Mouse (Mus musculus): ENCODE measurements at regions not wholly inside any gene's neighbourhood (a gene's known extent, or its start where the extent isn't known, plus 50 kb on each side); places are given as distances from the start of the nearest gene placed in this dataset.

- DNase-seq, result peak; percentile 66
Observed at GRCm38 (mm10) chr16:49278478-49278877, 221.2 kb downstream of the Myh15 start.

GRCm38 (mm10) chr16:49288096-49288714 lies 230.9 kb downstream of the Myh15 start:
- no peak for DNase-seq

- peak; percentile 37 for DNase-seq
Observed at GRCm38 (mm10) chr16:49289200-49290079, 232.2 kb downstream of the Myh15 start.

GRCm38 (mm10) chr16:49303612-49304307 lies 246.5 kb downstream of the Myh15 start:
- DNase-seq, result no peak

GRCm38 (mm10) chr16:49304354-49304753 lies 247.1 kb downstream of the Myh15 start:
- no peak for DNase-seq

GRCm38 (mm10) chr16:49317061-49317460 lies 259.8 kb downstream of the Myh15 start:
- DNase-seq, result no peak

GRCm38 (mm10) chr16:49319047-49319678 lies 261.9 kb downstream of the Myh15 start:
- no peak for DNase-seq

GRCm38 (mm10) chr16:49319774-49320173 lies 262.5 kb downstream of the Myh15 start:
- no peak for DNase-seq

- DNase-seq, result no peak
Observed at GRCm38 (mm10) chr16:49321951-49322350, 264.7 kb downstream of the Myh15 start.

GRCm38 (mm10) chr16:49330725-49331386 lies 273.6 kb downstream of the Myh15 start:
- no peak for DNase-seq

- no peak for DNase-seq
Observed at GRCm38 (mm10) chr16:49332107-49332722, 274.9 kb downstream of the Myh15 start.

GRCm38 (mm10) chr16:49335916-49336315 lies 278.6 kb downstream of the Myh15 start:
- DNase-seq, result peak; percentile 7

- DNase-seq, result no peak
Observed at GRCm38 (mm10) chr16:49337948-49338347, 280.7 kb downstream of the Myh15 start.

- DNase-seq, result no peak
Observed at GRCm38 (mm10) chr16:49358404-49358803, 301.1 kb downstream of the Myh15 start.

- DNase-seq, result no peak
Observed at GRCm38 (mm10) chr16:49361731-49362130, 304.4 kb downstream of the Myh15 start.

GRCm38 (mm10) chr16:49369450-49369849 lies 312.2 kb downstream of the Myh15 start:
- no peak for DNase-seq

- DNase-seq, result no peak
Observed at GRCm38 (mm10) chr16:49375108-49375507, 317.8 kb downstream of the Myh15 start.

- DNase-seq, result no peak
Observed at GRCm38 (mm10) chr16:49378917-49379473, 320.0 kb upstream of the Ift57 start.

- DNase-seq, result no peak
Observed at GRCm38 (mm10) chr16:49388135-49388534, 310.9 kb upstream of the Ift57 start.

- no peak for DNase-seq
Observed at GRCm38 (mm10) chr16:49407956-49408795, 290.9 kb upstream of the Ift57 start.

- DNase-seq, result no peak
Observed at GRCm38 (mm10) chr16:49409235-49409634, 289.8 kb upstream of the Ift57 start.

Data from cerebellum, adult 8-10 months (tissue).